Mouse (Mus musculus) lung, postnatal 0 days (tissue): ENCODE measurements at regions not wholly inside any gene's neighbourhood (a gene's known extent, or its start where the extent isn't known, plus 50 kb on each side); places are given as distances from the start of the nearest gene placed in this dataset.

Source experiments
- CTCF ChIP-seq: IDR thresholded peaks from 2 replicates; pipeline ENCODE4 v1.5.1; 2016; ENCODE audit warnings: antibody characterized with exemption, mild to moderate bottlenecking
- EP300 ChIP-seq: IDR thresholded peaks from 2 replicates; pipeline ENCODE4 v1.6.1; 2016; ENCODE audit warnings: antibody characterized with exemption, mild to moderate bottlenecking, control low read depth

DNA sequence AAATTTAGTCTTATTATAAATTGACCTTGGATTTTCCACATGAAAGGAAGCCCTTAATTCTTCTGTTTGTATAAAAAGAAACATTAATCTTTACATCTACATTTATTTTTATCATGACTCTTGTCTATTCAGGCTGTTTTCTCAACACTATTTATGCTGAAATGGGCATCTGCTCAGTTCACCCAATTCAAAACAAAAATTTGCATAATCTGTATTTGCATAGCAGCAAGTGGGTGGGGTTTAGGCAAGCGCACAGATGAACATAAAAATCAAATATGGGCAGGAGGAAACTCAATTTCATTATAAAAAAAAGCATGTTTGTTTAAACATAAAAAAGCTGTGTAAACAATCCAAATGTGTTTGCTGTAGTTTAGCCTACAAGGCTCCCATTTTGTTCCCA, 67.7 kb downstream of the Olig3 start:
- TF ChIP-seq CTCF (no peak), EP300 (no peak)
